Mouse (Mus musculus): ENCODE data around the gene Wdr12. TPM values are rescaled to one million over a fixed set of nuclear protein-coding genes. Genes with fewer than 3 reads are reported as not detected.
"Not testable (repeated sequence)": the region's sequence is repeated elsewhere in the genome, so short reads cannot be mapped to it uniquely, and the experiment has no call there.

The Wdr12 gene
- polyA plus RNA-seq, 1 experiment from 2014 or later: 50.6 TPM

DNA sequence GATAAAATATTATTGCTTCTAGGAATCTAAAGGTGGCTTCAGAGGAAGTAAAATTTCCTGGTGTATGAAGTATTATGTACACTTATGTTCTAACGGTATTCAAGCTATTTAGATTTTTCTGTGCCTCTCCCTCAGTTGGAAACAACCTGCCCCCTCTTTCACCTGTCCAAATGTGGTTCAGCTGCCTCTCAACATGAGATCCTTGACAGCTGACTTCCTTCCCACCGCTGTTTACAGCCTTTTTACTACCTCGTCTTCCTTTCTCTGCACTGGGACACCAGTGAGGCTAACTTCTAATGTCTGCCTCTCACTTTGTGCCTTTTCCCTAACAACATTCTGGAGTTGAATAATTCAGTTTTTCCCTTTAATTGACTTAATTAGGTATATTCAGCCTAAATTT is 22.9 kb downstream of the Wdr12 start:
- Histone ChIP-seq H3K36me3 (ENCODE audit: control insufficient read depth, insufficient read depth, low read length) (peaks cover 40% of the 10 kb centered on the region), H3K4me2 (ENCODE audit: low read length) (no peak overlapping the region), H3K9me3 (ENCODE audit: control insufficient read depth, low read length) (no peaks in the 10 kb centered on the region), H3K9ac (replicated peaks; ENCODE audit: low read length) (no peak overlapping the region), H3K4me1 (ENCODE audit: control insufficient read depth, insufficient read depth, low read length) (no peaks in the 10 kb centered on the region), H3K27ac (replicated peaks; ENCODE audit: low read depth, low read length) (no peak overlapping the region), H3K4me3 (replicated peaks; ENCODE audit: low read depth, low read length) (no peak overlapping the region), H3K27me3 (ENCODE audit: control insufficient read depth, insufficient read depth, low read length) (no peaks in the 10 kb centered on the region)
- DNase-seq (no peak), ATAC-seq (ENCODE audit: low FRiP score, low TSS enrichment) (no peak)
- 85% methylated on average over 3 of the region's 3 CpGs for WGBS

DNA sequence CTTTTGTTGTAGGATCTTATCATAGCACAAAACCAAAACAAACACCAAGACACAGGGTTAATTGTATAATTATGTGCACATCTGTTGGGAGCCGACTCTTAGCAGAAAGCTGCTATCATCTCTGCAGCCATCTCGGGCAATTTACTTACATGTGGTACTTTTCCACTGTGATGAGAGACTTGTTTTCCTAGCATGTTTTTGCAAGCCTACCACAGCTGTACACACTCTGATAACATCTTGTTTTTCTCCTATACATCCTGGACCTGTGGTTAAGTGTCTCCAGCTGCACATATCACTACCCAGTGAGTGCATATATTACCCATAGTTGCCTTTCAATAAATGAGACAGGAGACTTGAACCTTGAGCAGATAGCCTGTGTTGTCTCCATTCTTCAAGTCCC is 23.5 kb downstream of the Wdr12 start:
- H3K4me1 ChIP-seq (ENCODE audit: control insufficient read depth, insufficient read depth, low read length): no peaks in the 10 kb centered on the region
- H3K27ac ChIP-seq (replicated peaks; ENCODE audit: low read depth, low read length): no peak overlapping the region
- no peak for DNase-seq
- ATAC-seq (ENCODE audit: low FRiP score, low TSS enrichment): no peak
- peaks cover 34% of the 10 kb centered on the region for H3K36me3 ChIP-seq (ENCODE audit: control insufficient read depth, insufficient read depth, low read length)
- no peak overlapping the region for H3K9ac ChIP-seq (replicated peaks; ENCODE audit: low read length)
- no peak overlapping the region for H3K4me2 ChIP-seq (ENCODE audit: low read length)
- no peak overlapping the region for H3K4me3 ChIP-seq (replicated peaks; ENCODE audit: low read depth, low read length)
- H3K9me3 ChIP-seq (ENCODE audit: control insufficient read depth, low read length): no peaks in the 10 kb centered on the region
- no peaks in the 10 kb centered on the region for H3K27me3 ChIP-seq (ENCODE audit: control insufficient read depth, insufficient read depth, low read length)
- WGBS: 91% methylated on average over 2 of the region's 2 CpGs

DNA sequence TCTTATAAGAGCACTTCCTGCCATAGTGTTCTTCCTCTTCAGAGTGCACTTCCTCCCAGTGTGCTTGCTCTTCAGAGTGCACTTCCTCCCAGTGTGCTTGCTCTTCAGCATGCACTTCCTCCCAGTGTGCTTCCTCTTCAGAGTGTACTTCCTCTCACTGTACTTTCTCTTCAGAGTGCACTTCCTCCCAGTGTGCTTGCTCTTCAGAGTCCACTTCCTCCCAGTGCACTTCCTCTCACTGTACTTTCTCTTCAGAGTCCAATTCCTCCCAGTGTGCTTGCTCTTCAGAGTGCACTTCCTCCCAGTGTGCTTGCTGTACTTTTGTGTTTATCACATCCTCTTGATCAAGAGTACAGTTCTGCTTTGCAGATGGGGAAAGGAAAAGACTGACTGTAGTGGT is 27.7 kb downstream of the Wdr12 start:
- H3K4me1 ChIP-seq (ENCODE audit: control insufficient read depth, insufficient read depth, low read length); H3K9ac ChIP-seq (replicated peaks; ENCODE audit: low read length); H3K4me2 ChIP-seq (ENCODE audit: low read length); H3K9me3 ChIP-seq (ENCODE audit: control insufficient read depth, low read length); H3K27ac ChIP-seq (replicated peaks; ENCODE audit: low read depth, low read length); H3K27me3 ChIP-seq (ENCODE audit: control insufficient read depth, insufficient read depth, low read length); H3K4me3 ChIP-seq (replicated peaks; ENCODE audit: low read depth, low read length); ATAC-seq (ENCODE audit: low FRiP score, low TSS enrichment); DNase-seq; H3K36me3 ChIP-seq (ENCODE audit: control insufficient read depth, insufficient read depth, low read length): not testable (repeated sequence)

DNA sequence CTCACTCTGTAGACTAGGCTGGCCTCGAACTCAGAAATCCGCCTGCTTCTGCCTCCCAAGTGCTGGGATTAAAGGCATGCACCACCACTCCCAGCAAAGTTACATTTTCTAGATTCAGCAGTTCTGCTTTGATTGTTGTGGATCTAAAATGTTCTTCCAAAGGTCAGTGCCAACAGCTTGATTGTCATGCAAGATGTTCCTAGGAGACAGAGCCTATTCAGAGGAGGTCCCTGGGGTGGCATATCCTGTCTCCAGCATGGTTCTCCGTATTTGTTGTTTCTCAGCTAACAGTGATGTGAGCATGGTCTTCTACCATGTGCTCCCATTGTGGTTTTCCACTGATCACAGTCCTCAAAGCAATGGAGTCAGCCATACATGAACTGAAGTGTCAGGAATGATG is 42.1 kb downstream of the Wdr12 start:
- ATAC-seq (ENCODE audit: low FRiP score, low TSS enrichment): no peak
- no peaks in the 10 kb centered on the region for H3K27me3 ChIP-seq (ENCODE audit: control insufficient read depth, insufficient read depth, low read length)
- no peaks in the 10 kb centered on the region for H3K9me3 ChIP-seq (ENCODE audit: control insufficient read depth, low read length)
- DNase-seq: no peak
- no peak overlapping the region for H3K9ac ChIP-seq (replicated peaks; ENCODE audit: low read length)
- H3K4me2 ChIP-seq (ENCODE audit: low read length): no peak overlapping the region
- no peak overlapping the region for H3K27ac ChIP-seq (replicated peaks; ENCODE audit: low read depth, low read length)
- WGBS: 82% methylated on average over 3 of the region's 3 CpGs
- no peaks in the 10 kb centered on the region for H3K4me1 ChIP-seq (ENCODE audit: control insufficient read depth, insufficient read depth, low read length)
- H3K4me3 ChIP-seq (replicated peaks; ENCODE audit: low read depth, low read length): no peak overlapping the region
- no peaks in the 10 kb centered on the region for H3K36me3 ChIP-seq (ENCODE audit: control insufficient read depth, insufficient read depth, low read length)

DNA sequence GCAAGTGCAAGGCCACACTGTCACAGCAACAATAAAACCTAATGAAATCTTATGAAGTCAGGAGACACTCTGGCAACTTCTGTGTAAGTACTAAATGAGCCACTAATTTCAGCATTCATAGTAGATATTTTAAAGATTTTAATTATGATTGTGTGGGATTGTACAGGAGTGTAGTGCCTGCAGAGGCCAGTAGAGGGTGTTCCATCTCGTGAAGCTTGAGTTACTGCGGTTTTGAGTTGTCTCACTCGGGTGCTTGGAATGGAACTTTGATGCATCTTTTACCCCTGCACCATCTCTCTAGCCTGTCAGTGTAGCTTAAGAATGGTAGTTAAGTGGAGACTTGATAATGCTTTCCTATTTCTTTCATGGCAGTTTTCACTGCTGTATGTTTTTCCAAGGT is 43.8 kb downstream of the Wdr12 start:
- Histone ChIP-seq H3K27ac (replicated peaks; ENCODE audit: low read depth, low read length) (no peak overlapping the region), H3K4me3 (replicated peaks; ENCODE audit: low read depth, low read length) (no peak overlapping the region), H3K9me3 (ENCODE audit: control insufficient read depth, low read length) (no peaks in the 10 kb centered on the region), H3K4me1 (ENCODE audit: control insufficient read depth, insufficient read depth, low read length) (no peaks in the 10 kb centered on the region), H3K36me3 (ENCODE audit: control insufficient read depth, insufficient read depth, low read length) (no peaks in the 10 kb centered on the region), H3K27me3 (ENCODE audit: control insufficient read depth, insufficient read depth, low read length) (no peaks in the 10 kb centered on the region), H3K4me2 (ENCODE audit: low read length) (no peak overlapping the region), H3K9ac (replicated peaks; ENCODE audit: low read length) (no peak overlapping the region)
- ATAC-seq (ENCODE audit: low FRiP score, low TSS enrichment): no peak
- WGBS: 32% methylated on average over 3 of the region's 3 CpGs
- DNase-seq: no peak

DNA sequence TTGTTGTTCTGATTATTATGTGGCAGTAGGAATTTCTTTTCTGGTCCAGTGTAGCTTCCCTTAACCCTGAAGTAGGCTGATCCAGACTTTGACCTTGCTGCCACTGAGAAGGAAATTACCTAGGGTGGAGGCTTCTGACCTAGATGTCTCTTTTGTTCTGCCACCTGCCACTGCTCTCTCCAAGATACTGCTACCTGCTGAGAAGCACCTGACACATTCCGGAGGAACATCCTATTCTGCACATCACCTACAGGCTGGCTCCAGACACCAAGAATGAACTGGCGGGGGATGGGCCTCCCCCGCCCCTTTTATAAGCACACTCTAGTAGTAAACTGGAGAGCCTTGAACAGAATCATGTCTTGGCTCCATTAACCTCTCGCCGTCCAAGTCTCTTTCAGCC is 51.0 kb downstream of the Wdr12 start:
- H3K9me3 ChIP-seq (ENCODE audit: control insufficient read depth, low read length); DNase-seq; H3K27me3 ChIP-seq (ENCODE audit: control insufficient read depth, insufficient read depth, low read length); H3K4me3 ChIP-seq (replicated peaks; ENCODE audit: low read depth, low read length); H3K27ac ChIP-seq (replicated peaks; ENCODE audit: low read depth, low read length); H3K36me3 ChIP-seq (ENCODE audit: control insufficient read depth, insufficient read depth, low read length); ATAC-seq (ENCODE audit: low FRiP score, low TSS enrichment); H3K9ac ChIP-seq (replicated peaks; ENCODE audit: low read length); H3K4me2 ChIP-seq (ENCODE audit: low read length); H3K4me1 ChIP-seq (ENCODE audit: control insufficient read depth, insufficient read depth, low read length): not testable (repeated sequence)
- WGBS: 94% methylated on average over 5 of the region's 5 CpGs

DNA sequence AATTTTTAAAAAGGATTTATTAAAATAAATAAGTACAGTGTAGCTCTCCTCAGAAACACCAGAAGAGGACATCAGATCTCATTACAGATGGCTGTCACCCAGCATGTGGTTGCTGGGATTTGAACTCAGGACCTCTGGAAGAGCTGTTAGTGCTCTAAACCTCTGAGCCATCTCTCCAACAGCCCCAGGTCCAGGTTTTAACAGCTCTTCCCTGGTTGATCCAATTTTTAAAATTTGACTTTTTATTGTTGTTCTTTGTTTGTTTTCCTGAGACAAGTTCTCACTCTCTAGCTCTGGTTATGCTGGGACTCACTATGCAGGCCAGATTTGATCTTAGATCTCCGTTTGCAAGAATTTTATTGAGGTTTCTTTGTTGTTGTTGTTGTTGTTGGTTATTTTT is 53.9 kb downstream of the Wdr12 start:
- Histone ChIP-seq H3K36me3 (ENCODE audit: control insufficient read depth, insufficient read depth, low read length) (no peaks in the 10 kb centered on the region), H3K27me3 (ENCODE audit: control insufficient read depth, insufficient read depth, low read length) (peaks cover 6% of the 10 kb centered on the region; the same call in 1 of the 2 replicates), H3K4me2 (ENCODE audit: low read length) (no peak overlapping the region), H3K27ac (replicated peaks; ENCODE audit: low read depth, low read length) (no peak overlapping the region), H3K9ac (replicated peaks; ENCODE audit: low read length) (no peak overlapping the region), H3K4me1 (ENCODE audit: control insufficient read depth, insufficient read depth, low read length) (no peaks in the 10 kb centered on the region), H3K4me3 (replicated peaks; ENCODE audit: low read depth, low read length) (no peak overlapping the region), H3K9me3 (ENCODE audit: control insufficient read depth, low read length) (no peaks in the 10 kb centered on the region)
- no peak for ATAC-seq (ENCODE audit: low FRiP score, low TSS enrichment)
- DNase-seq: no peak
- WGBS: 95% methylated on average over 1 of the region's 1 CpGs

DNA sequence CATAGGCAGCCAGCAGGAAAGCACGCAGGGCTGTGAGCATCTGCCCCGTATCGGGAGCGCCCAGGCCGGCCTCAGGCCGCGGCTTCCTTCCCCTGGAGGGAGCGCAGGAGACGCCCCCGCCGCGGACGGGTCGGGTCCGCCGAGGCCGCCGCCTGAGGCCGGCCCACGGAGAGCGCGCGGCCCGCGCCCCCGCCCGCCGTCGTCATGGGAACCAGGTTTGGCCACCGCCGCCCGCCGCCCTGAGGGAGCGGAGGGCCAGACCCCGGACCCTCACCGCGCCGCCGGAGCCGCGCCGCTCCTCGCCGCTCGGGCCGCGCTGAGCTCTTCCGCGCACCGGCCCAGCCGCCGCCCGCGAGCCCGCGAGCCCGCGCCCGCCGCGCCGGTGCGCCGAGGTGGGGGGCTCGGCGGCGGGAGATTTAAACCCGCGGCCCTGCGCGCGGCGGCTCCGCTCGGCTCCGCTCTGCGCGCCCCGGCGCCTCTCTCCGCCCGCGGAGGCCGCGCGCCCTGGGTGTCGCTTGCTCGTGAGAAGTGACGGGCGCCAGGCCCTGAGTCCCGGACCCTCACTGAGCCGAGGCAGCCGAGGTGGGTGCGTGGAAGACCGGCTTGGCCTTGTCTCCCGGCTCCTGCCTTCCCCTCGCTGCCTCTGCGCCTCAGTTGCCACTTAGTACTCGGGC is 55.5 kb downstream of the Wdr12 start, which contains the start of gene Ica1l:
Gene Ica1l (minus strand): TSS at position 389 of the 674 bp plus-strand sequence.
- DNase-seq (peak; percentile 85), ATAC-seq (ENCODE audit: low FRiP score, low TSS enrichment) (peak; percentile 91)
- Histone ChIP-seq H3K36me3 (ENCODE audit: control insufficient read depth, insufficient read depth, low read length) (no peaks in the 10 kb centered on the region), H3K9ac (replicated peaks; ENCODE audit: low read length) (peak within 1 kb of the TSS; percentile 84), H3K4me2 (ENCODE audit: low read length) (peak within 1 kb of the TSS; percentile 82), H3K27ac (replicated peaks; ENCODE audit: low read depth, low read length) (peak within 1 kb of the TSS; percentile 83), H3K9me3 (ENCODE audit: control insufficient read depth, low read length) (no peaks in the 10 kb centered on the region), H3K4me3 (replicated peaks; ENCODE audit: low read depth, low read length) (peak within 1 kb of the TSS; percentile 77), H3K27me3 (ENCODE audit: control insufficient read depth, insufficient read depth, low read length) (peaks cover 6% of the 10 kb centered on the region; the same call in 1 of the 2 replicates), H3K4me1 (ENCODE audit: control insufficient read depth, insufficient read depth, low read length) (no peaks in the 10 kb centered on the region)
- WGBS: under 1% methylated on average over 77 of the region's 99 CpGs

DNA sequence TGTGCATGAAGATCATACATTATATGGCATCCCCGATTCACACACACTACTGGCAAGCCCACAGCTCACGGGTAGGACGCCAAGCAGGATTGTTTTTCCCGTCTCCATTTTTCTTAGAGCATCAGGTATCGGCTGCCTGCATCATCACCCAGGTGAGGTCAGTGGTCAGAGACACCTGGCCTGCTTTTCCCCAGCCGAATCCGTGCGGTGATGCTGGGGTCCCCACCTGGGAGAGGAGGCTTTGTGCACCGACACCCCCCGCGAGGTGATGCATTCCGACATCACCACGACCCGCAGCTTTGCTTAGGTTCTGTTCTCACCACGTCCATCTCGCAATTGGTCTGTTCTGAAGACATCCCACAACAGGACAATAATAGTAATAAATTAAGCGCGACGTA is 56.0 kb downstream of the Wdr12 start:
- H3K27ac ChIP-seq (replicated peaks; ENCODE audit: low read depth, low read length): peak overlapping the region; percentile 83
- 2% methylated on average over 19 of the region's 19 CpGs for WGBS
- H3K4me1 ChIP-seq (ENCODE audit: control insufficient read depth, insufficient read depth, low read length): no peaks in the 10 kb centered on the region
- H3K9ac ChIP-seq (replicated peaks; ENCODE audit: low read length): peak overlapping the region; percentile 84
- no peaks in the 10 kb centered on the region for H3K36me3 ChIP-seq (ENCODE audit: control insufficient read depth, insufficient read depth, low read length)
- DNase-seq (no peak), ATAC-seq (ENCODE audit: low FRiP score, low TSS enrichment) (peak; percentile 41; the same call in 1 of the 2 replicates)
- no peaks in the 10 kb centered on the region for H3K9me3 ChIP-seq (ENCODE audit: control insufficient read depth, low read length)
- H3K4me2 ChIP-seq (ENCODE audit: low read length): peak overlapping the region; percentile 82
- H3K4me3 ChIP-seq (replicated peaks; ENCODE audit: low read depth, low read length): peak overlapping the region; percentile 77
- peaks cover 6% of the 10 kb centered on the region; the same call in 1 of the 2 replicates for H3K27me3 ChIP-seq (ENCODE audit: control insufficient read depth, insufficient read depth, low read length)

Measured in midbrain, embryonic 14.5 days (tissue).